Mouse (Mus musculus) layer of hippocampus, postnatal 14 days (tissue): ENCODE measurements around the gene Iqch. TPM values are rescaled to one million over a fixed set of nuclear protein-coding genes. Genes with fewer than 3 reads are reported as not detected.

Experiments used
- DNase-seq, 2 experiments: peaks; one replicate each; pipeline ENCODE4 v3.0.0; 2021 to 2022; ENCODE audit warnings: low spot score in 2 of 2, mixed read lengths in 1 of 2
- long read RNA-seq, 2 experiments: library from polyadenylated mRNA; stranded (forward); transcript quantifications; one replicate each; pipeline ENCODE4 v2.0.0; 2021
- total RNA-seq, 2 experiments: library from RNA; stranded (reverse); gene quantifications; 2 replicates each; pipeline ENCODE4 v1.2.3; 2021

Iqch gene
- under 1 TPM; 0.14 to 0.16 TPM for total RNA-seq
- long read RNA-seq, experiment 1, result 0 reads
- long read RNA-seq, experiment 2, result 0 reads

- DNase-seq, result peak; percentile 95 to 97
Measured at GRCm38 (mm10) chr9:63602043-63602939, at the start of gene Iqch, which contains the start of gene Aagab. Gene Iqch (minus strand): TSS chr9:63602493. Gene Aagab (plus strand): TSS chr9:63602660.

GRCm38 (mm10) chr9:63651594-63651993, 49.3 kb upstream of the Iqch start:
- no peak for DNase-seq

- DNase-seq, result no peak
Measured at GRCm38 (mm10) chr9:63650905-63651304, 48.6 kb upstream of the Iqch start.

- DNase-seq, result no peak
Measured at GRCm38 (mm10) chr9:63649841-63650545, 47.7 kb upstream of the Iqch start.

- DNase-seq, result no peak
Measured at GRCm38 (mm10) chr9:63648520-63648918, 46.2 kb upstream of the Iqch start.

GRCm38 (mm10) chr9:63647581-63648519, 45.6 kb upstream of the Iqch start:
- no peak for DNase-seq

GRCm38 (mm10) chr9:63645084-63645483, 42.8 kb upstream of the Iqch start:
- no peak for DNase-seq

GRCm38 (mm10) chr9:63644011-63644410, 41.7 kb upstream of the Iqch start:
- DNase-seq, result no peak

- DNase-seq, result no peak
Measured at GRCm38 (mm10) chr9:63641983-63642646, 39.8 kb upstream of the Iqch start.

GRCm38 (mm10) chr9:63636113-63636512, 33.8 kb upstream of the Iqch start:
- DNase-seq, result no peak

GRCm38 (mm10) chr9:63633334-63633733, 31.0 kb upstream of the Iqch start:
- no peak for DNase-seq

GRCm38 (mm10) chr9:63632924-63633323, 30.6 kb upstream of the Iqch start:
- DNase-seq, result peak in 1 of 2 experiments; percentile 66

- no peak for DNase-seq
Measured at GRCm38 (mm10) chr9:63632045-63632444, 29.8 kb upstream of the Iqch start.

GRCm38 (mm10) chr9:63625090-63625756, 22.9 kb upstream of the Iqch start:
- DNase-seq, result no peak

GRCm38 (mm10) chr9:63623895-63624569, 21.7 kb upstream of the Iqch start:
- peak in 1 of 2 experiments; percentile 38 for DNase-seq

- DNase-seq, result no peak
Measured at GRCm38 (mm10) chr9:63617967-63618366, 15.7 kb upstream of the Iqch start.

- no peak for DNase-seq
Measured at GRCm38 (mm10) chr9:63614018-63614985, 12.0 kb upstream of the Iqch start.

GRCm38 (mm10) chr9:63613569-63613968, 11.3 kb upstream of the Iqch start:
- DNase-seq, result no peak
